Mouse (Mus musculus): ENCODE data around the gene Gfm2. TPM values are rescaled to one million over a fixed set of nuclear protein-coding genes. Genes with fewer than 3 reads are reported as not detected.
"Not testable (repeated sequence)": the region's sequence is repeated elsewhere in the genome, so short reads cannot be mapped to it uniquely, and the experiment has no call there.

Gfm2 gene
- polyA plus RNA-seq, 1 experiment from 2014 or later, result 37.8 TPM

- WGBS, result no CpG with 5 or more reads among the region's 2 CpGs
- H3K9me3 ChIP-seq (ENCODE audit: control insufficient read depth, low read length); H3K27ac ChIP-seq (ENCODE audit: low read length); H3K4me3 ChIP-seq (ENCODE audit: low read length); H3K27me3 ChIP-seq (replicated peaks; ENCODE audit: control insufficient read depth, insufficient read depth, low read length); H3K4me1 ChIP-seq (ENCODE audit: control insufficient read depth, insufficient read depth, low read length); ATAC-seq; H3K9ac ChIP-seq (ENCODE audit: low read depth, low read length); H3K4me2 ChIP-seq (ENCODE audit: low read depth, low read length): not testable (repeated sequence)
- peaks cover 11% of the 10 kb centered on the region; the same call in 1 of the 2 replicates for H3K36me3 ChIP-seq (ENCODE audit: control insufficient read depth, insufficient read depth, low read length)
These were observed 7.3 kb upstream of the Gfm2 start for GRCm38 (mm10) chr13:97130413-97130812.

- H3K4me3 ChIP-seq (ENCODE audit: low read length), result peak overlapping the region; percentile 65
- H3K27me3 ChIP-seq (replicated peaks; ENCODE audit: control insufficient read depth, insufficient read depth, low read length); H3K36me3 ChIP-seq (ENCODE audit: control insufficient read depth, insufficient read depth, low read length); H3K9me3 ChIP-seq (ENCODE audit: control insufficient read depth, low read length); ATAC-seq; H3K4me1 ChIP-seq (ENCODE audit: control insufficient read depth, insufficient read depth, low read length): not testable (repeated sequence)
- WGBS, result 26% methylated on average over 8 of the region's 8 CpGs
- H3K9ac ChIP-seq (ENCODE audit: low read depth, low read length), result peak overlapping the region; percentile 75
- H3K4me2 ChIP-seq (ENCODE audit: low read depth, low read length), result peak overlapping the region; percentile 51
- H3K27ac ChIP-seq (ENCODE audit: low read length), result peak overlapping the region; percentile 66
These were observed 731 bp downstream of the Gfm2 start for GRCm38 (mm10) chr13:97138404-97138931.

- H3K36me3 ChIP-seq (ENCODE audit: control insufficient read depth, insufficient read depth, low read length), result peaks cover 6% of the 10 kb centered on the region; the same call in 1 of the 2 replicates
- H3K9ac ChIP-seq (ENCODE audit: low read depth, low read length), result no peak overlapping the region
- WGBS, result 80% methylated on average over 7 of the region's 7 CpGs
- H3K4me2 ChIP-seq (ENCODE audit: low read depth, low read length), result no peak overlapping the region
- no peak for ATAC-seq
- H3K9me3 ChIP-seq (ENCODE audit: control insufficient read depth, low read length), result no peaks in the 10 kb centered on the region
- no peak overlapping the region for H3K4me3 ChIP-seq (ENCODE audit: low read length)
- no peaks in the 10 kb centered on the region for H3K27me3 ChIP-seq (replicated peaks; ENCODE audit: control insufficient read depth, insufficient read depth, low read length)
- H3K27ac ChIP-seq (ENCODE audit: low read length), result no peak overlapping the region
- H3K4me1 ChIP-seq (ENCODE audit: control insufficient read depth, insufficient read depth, low read length), result peaks cover 6% of the 10 kb centered on the region
These were observed 4.6 kb downstream of the Gfm2 start for GRCm38 (mm10) chr13:97142321-97142720.

GRCm38 (mm10) chr13:97145834-97146233 lies 8.1 kb downstream of the Gfm2 start:
- Histone ChIP-seq H3K4me2 (ENCODE audit: low read depth, low read length) (no peak overlapping the region), H3K4me3 (ENCODE audit: low read length) (no peak overlapping the region), H3K9ac (ENCODE audit: low read depth, low read length) (no peak overlapping the region), H3K9me3 (ENCODE audit: control insufficient read depth, low read length) (no peaks in the 10 kb centered on the region), H3K27me3 (replicated peaks; ENCODE audit: control insufficient read depth, insufficient read depth, low read length) (no peaks in the 10 kb centered on the region), H3K4me1 (ENCODE audit: control insufficient read depth, insufficient read depth, low read length) (no peaks in the 10 kb centered on the region), H3K36me3 (ENCODE audit: control insufficient read depth, insufficient read depth, low read length) (peaks cover 6% of the 10 kb centered on the region; the same call in 1 of the 2 replicates), H3K27ac (ENCODE audit: low read length) (no peak overlapping the region)
- ATAC-seq, result no peak
- WGBS, result 61% methylated on average over 4 of the region's 4 CpGs

- Histone ChIP-seq H3K9me3 (ENCODE audit: control insufficient read depth, low read length) (no peaks in the 10 kb centered on the region), H3K27me3 (replicated peaks; ENCODE audit: control insufficient read depth, insufficient read depth, low read length) (no peaks in the 10 kb centered on the region), H3K4me3 (ENCODE audit: low read length) (no peak overlapping the region), H3K4me2 (ENCODE audit: low read depth, low read length) (no peak overlapping the region), H3K36me3 (ENCODE audit: control insufficient read depth, insufficient read depth, low read length) (peaks cover 9% of the 10 kb centered on the region), H3K9ac (ENCODE audit: low read depth, low read length) (no peak overlapping the region), H3K4me1 (ENCODE audit: control insufficient read depth, insufficient read depth, low read length) (no peaks in the 10 kb centered on the region), H3K27ac (ENCODE audit: low read length) (peak overlapping the region; percentile 86)
- ATAC-seq, result peak; percentile 97
- 65% methylated on average over 10 of the region's 10 CpGs for WGBS
These were observed 38.0 kb downstream of the Gfm2 start for GRCm38 (mm10) chr13:97175520-97176264.

GRCm38 (mm10) chr13:97176731-97177130 lies 39.0 kb downstream of the Gfm2 start:
- H3K27ac ChIP-seq (ENCODE audit: low read length), result peak overlapping the region; percentile 55
- H3K9ac ChIP-seq (ENCODE audit: low read depth, low read length), result no peak overlapping the region
- no peaks in the 10 kb centered on the region for H3K4me1 ChIP-seq (ENCODE audit: control insufficient read depth, insufficient read depth, low read length)
- H3K36me3 ChIP-seq (ENCODE audit: control insufficient read depth, insufficient read depth, low read length), result peaks cover 9% of the 10 kb centered on the region
- H3K4me3 ChIP-seq (ENCODE audit: low read length), result no peak overlapping the region
- no peaks in the 10 kb centered on the region for H3K9me3 ChIP-seq (ENCODE audit: control insufficient read depth, low read length)
- H3K4me2 ChIP-seq (ENCODE audit: low read depth, low read length), result no peak overlapping the region
- H3K27me3 ChIP-seq (replicated peaks; ENCODE audit: control insufficient read depth, insufficient read depth, low read length), result no peaks in the 10 kb centered on the region
- ATAC-seq, result no peak
- WGBS, result 77% methylated on average over 5 of the region's 5 CpGs

GRCm38 (mm10) chr13:97178943-97179342 lies 41.2 kb downstream of the Gfm2 start:
- Histone ChIP-seq H3K4me2 (ENCODE audit: low read depth, low read length) (no peak overlapping the region), H3K27ac (ENCODE audit: low read length) (no peak overlapping the region), H3K9me3 (ENCODE audit: control insufficient read depth, low read length) (no peaks in the 10 kb centered on the region), H3K36me3 (ENCODE audit: control insufficient read depth, insufficient read depth, low read length) (peaks cover 5% of the 10 kb centered on the region; the same call in 1 of the 2 replicates), H3K27me3 (replicated peaks; ENCODE audit: control insufficient read depth, insufficient read depth, low read length) (no peaks in the 10 kb centered on the region), H3K4me1 (ENCODE audit: control insufficient read depth, insufficient read depth, low read length) (0 out of 2 replicates have a peak, but pooled peaks cover 2% of the 10 kb centered on the region), H3K4me3 (ENCODE audit: low read length) (no peak overlapping the region), H3K9ac (ENCODE audit: low read depth, low read length) (no peak overlapping the region)
- ATAC-seq, result no peak
- 84% methylated on average over 7 of the region's 7 CpGs for WGBS

- Histone ChIP-seq H3K9me3 (ENCODE audit: control insufficient read depth, low read length) (no peaks in the 10 kb centered on the region), H3K27ac (ENCODE audit: low read length) (no peak overlapping the region), H3K4me2 (ENCODE audit: low read depth, low read length) (no peak overlapping the region), H3K9ac (ENCODE audit: low read depth, low read length) (no peak overlapping the region), H3K36me3 (ENCODE audit: control insufficient read depth, insufficient read depth, low read length) (peaks cover 5% of the 10 kb centered on the region; the same call in 1 of the 2 replicates), H3K4me1 (ENCODE audit: control insufficient read depth, insufficient read depth, low read length) (peaks cover 10% of the 10 kb centered on the region; the same call in 1 of the 2 replicates), H3K27me3 (replicated peaks; ENCODE audit: control insufficient read depth, insufficient read depth, low read length) (no peaks in the 10 kb centered on the region), H3K4me3 (ENCODE audit: low read length) (no peak overlapping the region)
- 79% methylated on average over 6 of the region's 6 CpGs for WGBS
- no peak for ATAC-seq
These were observed 42.5 kb downstream of the Gfm2 start for GRCm38 (mm10) chr13:97180113-97180828.

- H3K9ac ChIP-seq (ENCODE audit: low read depth, low read length), result no peak overlapping the region
- H3K27ac ChIP-seq (ENCODE audit: low read length), result peak overlapping the region; percentile 40; the same call in 1 of the 2 replicates
- no peak overlapping the region for H3K4me3 ChIP-seq (ENCODE audit: low read length)
These were observed 45.1 kb downstream of the Gfm2 start for GRCm38 (mm10) chr13:97182821-97183220.

More at GRCm38 (mm10) chr13:97182821-97183220, 45.1 kb downstream of the Gfm2 start:
- H3K27me3 ChIP-seq (replicated peaks; ENCODE audit: control insufficient read depth, insufficient read depth, low read length), result no peaks in the 10 kb centered on the region
- H3K36me3 ChIP-seq (ENCODE audit: control insufficient read depth, insufficient read depth, low read length), result no peaks in the 10 kb centered on the region
- WGBS, result 77% methylated on average over 4 of the region's 4 CpGs
- H3K4me2 ChIP-seq (ENCODE audit: low read depth, low read length), result no peak overlapping the region
- H3K9me3 ChIP-seq (ENCODE audit: control insufficient read depth, low read length), result no peaks in the 10 kb centered on the region
- H3K4me1 ChIP-seq (ENCODE audit: control insufficient read depth, insufficient read depth, low read length), result peaks cover 10% of the 10 kb centered on the region; the same call in 1 of the 2 replicates
- ATAC-seq, result no peak
